Comparison of ENCODE assay signal across 8 mouse cellular contexts in genomic region chr12:110991361-110992127, GRCm38 (mm10). TPM values are rescaled to one million over a fixed set of nuclear protein-coding genes. Genes with fewer than 3 reads are reported as not detected.
DNase-seq lines count a peak whose midpoint lies in the region; ATAC-seq lines count a peak whose summit lies in the region.

No protein-coding gene starts in this region.

- no peaks in the 10 kb centered on the region for H3K36me3 ChIP-seq in intestine, embryonic 14.5 days (ENCODE audit: control insufficient read depth, insufficient read depth, low read length)
- H3K36me3 ChIP-seq in liver, embryonic 11.5 days (ENCODE audit: control insufficient read depth, insufficient read depth, low read length), result no peaks in the 10 kb centered on the region
- no peaks in the 10 kb centered on the region for H3K36me3 ChIP-seq in stomach, embryonic 16.5 days (ENCODE audit: control insufficient read depth, insufficient read depth, low read length)

- ATAC-seq in activated CD4-positive, CD25-positive, alpha-beta regulatory T cell, adult 4 months, result peak; percentile 88
- ATAC-seq in common myeloid progenitor, adult 5-6 weeks (replicated peaks; ENCODE audit: low read depth, poor library complexity, severe bottlenecking), result peak; percentile 85
- ATAC-seq in intestine, embryonic 14.5 days (replicated peaks; ENCODE audit: low FRiP score, low TSS enrichment, low read depth), result peak; percentile 89
- peak; percentile 88 for ATAC-seq in liver, embryonic 11.5 days (replicated peaks; ENCODE audit: low FRiP score)
- ATAC-seq in monocyte, adult 5-6 weeks (replicated peaks; ENCODE audit: insufficient number of reproducible peaks, low FRiP score, low TSS enrichment, poor library complexity, severe bottlenecking), result peak; percentile 70
- peak; percentile 83 for ATAC-seq in stomach, embryonic 16.5 days (ENCODE audit: insufficient read depth, low FRiP score)

- no peaks in the 10 kb centered on the region for H3K9me3 ChIP-seq in intestine, embryonic 14.5 days (ENCODE audit: control insufficient read depth, low read length)
- H3K9me3 ChIP-seq in liver, embryonic 11.5 days (ENCODE audit: control insufficient read depth, low read length), result no peaks in the 10 kb centered on the region
- H3K9me3 ChIP-seq in stomach, embryonic 16.5 days (replicated peaks; ENCODE audit: control insufficient read depth, low read length), result no peaks in the 10 kb centered on the region

- intact Hi-C loops in gastrocnemius, postnatal 36 days (cut with DNase I), result loop anchor here (1.0 to 5.0 kb wide), 2 partner anchors 55 to 104 kb away; partner anchors contain the start of genes Cinp and Tecpr2

- H3K4me3 ChIP-seq in intestine, embryonic 14.5 days (ENCODE audit: low read depth, low read length), result peak overlapping the region; percentile 51
- peak overlapping the region; percentile 58 for H3K4me3 ChIP-seq in liver, embryonic 11.5 days (ENCODE audit: low read depth, low read length)
- peak overlapping the region; percentile 59 for H3K4me3 ChIP-seq in stomach, embryonic 16.5 days (replicated peaks; ENCODE audit: low read length)

- peak; percentile 86 for DNase-seq in 3134 (ENCODE audit: extremely low read depth, insufficient read length, low spot score)
- DNase-seq in gastrocnemius, postnatal 36 days, result peak; percentile 60 to 66
- DNase-seq in intestine, embryonic 14.5 days (ENCODE audit: low spot score), result peak; percentile 87
- DNase-seq in liver, embryonic 11.5 days (ENCODE audit: low spot score), result peak; percentile 80

- H3K4me2 ChIP-seq in intestine, embryonic 14.5 days (ENCODE audit: low read length), result peak overlapping the region; percentile 61
- H3K4me2 ChIP-seq in liver, embryonic 11.5 days, result peak overlapping the region; percentile 79
- peak overlapping the region; percentile 51 for H3K4me2 ChIP-seq in stomach, embryonic 16.5 days (ENCODE audit: low read depth, low read length)

- H3K9ac ChIP-seq in intestine, embryonic 14.5 days (ENCODE audit: low read length), result peak overlapping the region; percentile 52
- H3K9ac ChIP-seq in liver, embryonic 11.5 days (ENCODE audit: low read depth, low read length), result peak overlapping the region; percentile 73
- peak overlapping the region; percentile 75 for H3K9ac ChIP-seq in stomach, embryonic 16.5 days (ENCODE audit: low read length)

- 0 out of 2 replicates have a peak, but pooled peaks cover 9% of the 10 kb centered on the region for H3K4me1 ChIP-seq in intestine, embryonic 14.5 days (replicated peaks; ENCODE audit: control insufficient read depth, insufficient read depth, low read length)
- peaks cover 3% of the 10 kb centered on the region; the same call in 1 of the 2 replicates for H3K4me1 ChIP-seq in liver, embryonic 11.5 days (replicated peaks; ENCODE audit: control insufficient read depth, insufficient read depth, low read length)
- peaks cover 11% of the 10 kb centered on the region for H3K4me1 ChIP-seq in stomach, embryonic 16.5 days (ENCODE audit: control insufficient read depth, insufficient read depth, low read length)

- H3K27me3 ChIP-seq in intestine, embryonic 14.5 days (replicated peaks; ENCODE audit: control insufficient read depth, insufficient read depth, low read length), result no peaks in the 10 kb centered on the region
- no peaks in the 10 kb centered on the region for H3K27me3 ChIP-seq in liver, embryonic 11.5 days (replicated peaks; ENCODE audit: control insufficient read depth, insufficient read depth, low read length)
- H3K27me3 ChIP-seq in stomach, embryonic 16.5 days (ENCODE audit: control insufficient read depth, insufficient read depth, low read length), result no peaks in the 10 kb centered on the region

- WGBS in intestine, embryonic 14.5 days, result 6% methylated on average over 23 of the region's 23 CpGs
- WGBS in liver, embryonic 11.5 days, result 2% methylated on average over 22 of the region's 23 CpGs
- 5% methylated on average over 23 of the region's 23 CpGs for WGBS in stomach, embryonic 16.5 days

- peak overlapping the region; percentile 79 for H3K27ac ChIP-seq in intestine, embryonic 14.5 days (ENCODE audit: low read depth)
- H3K27ac ChIP-seq in liver, embryonic 11.5 days (ENCODE audit: low read depth, low read length), result 0 out of 2 replicates have a peak overlapping the region, but pooled peaks have one; percentile 53
- H3K27ac ChIP-seq in stomach, embryonic 16.5 days (ENCODE audit: low read length), result peak overlapping the region; percentile 87

RNA-seq across cellular contexts. Expression of gene Ankrd9, which starts 12.7 kb away (rescaled TPM):
- polyA plus RNA-seq in activated CD4-positive, CD25-positive, alpha-beta regulatory T cell, adult 4 months (2017; shearing (Covaris generic)), result 1 to 10 TPM in 1 of 2 experiments, under 1 TPM in 1; 0.74 to 1.2 TPM
- 4.1 and 4.8 TPM in 2 replicates for total RNA-seq in common myeloid progenitor, adult 5-6 weeks (2017)
- total RNA-seq in gastrocnemius, postnatal 36 days (2021), result 100 to 1,000 TPM; 161 to 219 TPM
- polyA plus RNA-seq in intestine, embryonic 14.5 days (2014; fragmentation: Nextera tagmentation; extraction: Ambion mirVana), result 13.2 and 17.8 TPM in 2 replicates
- polyA plus RNA-seq in liver, embryonic 11.5 days (2014; fragmentation: Nextera tagmentation; extraction: Ambion mirVana), result 32.9 and 33.3 TPM in 2 replicates
- 3.8 to 5.8 TPM (median 5.5 TPM) in 3 replicates for total RNA-seq in monocyte, adult 5-6 weeks (2017)
- polyA plus RNA-seq in stomach, embryonic 16.5 days (2015; fragmentation: Nextera tagmentation; extraction: Ambion mirVana), result 17.4 and 18.5 TPM in 2 replicates

RNA-seq across cellular contexts. Expression of gene Rcor1, which starts 47.6 kb away (rescaled TPM):
- 10 to 100 TPM; 14.7 to 15.9 TPM for polyA plus RNA-seq in activated CD4-positive, CD25-positive, alpha-beta regulatory T cell, adult 4 months (2017; shearing (Covaris generic))
- total RNA-seq in common myeloid progenitor, adult 5-6 weeks (2017), result 46.6 and 47.7 TPM in 2 replicates
- total RNA-seq in gastrocnemius, postnatal 36 days (2021), result 1 to 10 TPM; 7.1 to 7.3 TPM
- 15.9 and 16.7 TPM in 2 replicates for polyA plus RNA-seq in intestine, embryonic 14.5 days (2014; fragmentation: Nextera tagmentation; extraction: Ambion mirVana)
- polyA plus RNA-seq in liver, embryonic 11.5 days (2014; fragmentation: Nextera tagmentation; extraction: Ambion mirVana), result 17.4 and 18.2 TPM in 2 replicates
- 12.4 to 20.5 TPM (median 14.2 TPM) in 3 replicates for total RNA-seq in monocyte, adult 5-6 weeks (2017)
- polyA plus RNA-seq in stomach, embryonic 16.5 days (2015; fragmentation: Nextera tagmentation; extraction: Ambion mirVana), result 9.5 and 10.9 TPM in 2 replicates

Comparison
In these comparisons a context has a peak if more than half of its experiments do, and no peak if none do; other contexts are left out.
1. Peak in every context shown above with its lines: DNase-seq, ATAC-seq, H3K4me3 ChIP-seq and H3K27ac ChIP-seq.